Mouse (Mus musculus): ENCODE results near the gene Bcas3.
A peak's percentile ranks its signal among the peaks of the same experiment; 100 is the strongest.
"Not testable (repeated sequence)": the region's sequence is repeated elsewhere in the genome, so short reads cannot be mapped to it uniquely, and the experiment has no call there.

Bcas3 gene

GRCm38 (mm10) chr11:85485197-85485940 lies 132.4 kb downstream of the Bcas3 start:
- no peak for DNase-seq

DNA sequence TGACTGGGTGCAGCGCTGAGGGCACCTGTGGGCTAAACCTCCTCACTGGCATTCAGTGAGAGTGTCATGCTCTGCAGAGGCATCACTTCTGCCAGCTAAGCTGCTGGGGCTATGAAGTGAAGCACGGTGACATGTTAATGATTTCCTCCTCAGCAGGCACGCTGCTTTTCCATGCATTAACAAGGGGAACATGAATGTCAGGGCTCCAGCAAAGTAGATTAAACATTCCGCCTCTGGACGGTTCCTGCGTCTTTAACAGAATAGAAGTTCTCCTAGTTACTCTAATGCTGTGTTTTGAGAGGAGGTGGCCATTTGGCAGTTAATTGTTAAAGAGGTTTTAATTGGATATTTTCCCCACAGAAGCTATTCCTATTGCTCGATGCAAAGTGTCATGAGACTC lies 134.5 kb downstream of the Bcas3 start:
- DNase-seq, result no peak

GRCm38 (mm10) chr11:85492231-85492630 lies 139.3 kb downstream of the Bcas3 start:
- peak; percentile 3 to 11 for DNase-seq

DNA sequence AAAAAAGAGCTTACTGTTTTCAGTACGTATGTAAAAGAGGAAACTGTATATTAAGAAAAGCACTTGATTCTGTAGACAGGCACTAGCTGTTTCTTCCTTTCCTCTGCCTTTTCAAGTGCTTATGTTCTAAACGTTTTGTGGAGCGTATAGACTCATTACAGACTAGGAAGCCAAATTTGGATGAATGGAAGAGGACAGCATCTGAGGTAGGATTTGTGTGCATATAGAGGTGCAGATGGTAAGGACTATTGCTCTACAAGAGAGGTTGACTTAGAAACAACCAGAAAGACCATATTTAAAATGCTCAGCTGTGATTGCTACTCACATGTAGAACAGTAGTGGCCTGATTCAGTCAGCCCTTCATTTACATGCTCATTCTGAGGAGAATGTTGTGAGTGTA lies 139.7 kb downstream of the Bcas3 start:
- DNase-seq, result no peak

GRCm38 (mm10) chr11:85499561-85499960 lies 146.6 kb downstream of the Bcas3 start:
- DNase-seq, result no peak

DNA sequence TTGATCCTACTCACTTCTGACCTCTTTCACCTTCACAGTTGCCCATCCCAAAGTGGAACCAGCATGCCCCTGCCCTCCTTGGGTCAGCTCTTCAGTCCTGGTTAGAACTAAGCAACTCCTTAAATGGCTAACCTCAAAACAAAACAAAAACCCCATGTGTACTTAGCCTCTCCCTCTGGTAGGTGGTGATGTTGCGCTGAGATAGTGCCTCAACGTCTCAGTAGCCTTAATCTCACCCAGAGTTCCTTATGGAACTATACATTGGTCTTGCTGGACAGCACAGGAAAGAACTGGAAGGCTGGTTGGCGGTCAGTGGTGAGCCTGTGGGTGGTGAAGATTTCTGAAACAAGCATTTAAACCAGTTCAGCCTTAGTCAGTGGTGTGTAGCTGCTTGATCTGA lies 149.1 kb downstream of the Bcas3 start:
- DNase-seq, result no peak

- DNase-seq, result not testable (repeated sequence)
Measured at GRCm38 (mm10) chr11:85504812-85505211, 151.8 kb downstream of the Bcas3 start.

- DNase-seq, result no peak
Measured at GRCm38 (mm10) chr11:85505811-85506210, 152.8 kb downstream of the Bcas3 start.

DNA sequence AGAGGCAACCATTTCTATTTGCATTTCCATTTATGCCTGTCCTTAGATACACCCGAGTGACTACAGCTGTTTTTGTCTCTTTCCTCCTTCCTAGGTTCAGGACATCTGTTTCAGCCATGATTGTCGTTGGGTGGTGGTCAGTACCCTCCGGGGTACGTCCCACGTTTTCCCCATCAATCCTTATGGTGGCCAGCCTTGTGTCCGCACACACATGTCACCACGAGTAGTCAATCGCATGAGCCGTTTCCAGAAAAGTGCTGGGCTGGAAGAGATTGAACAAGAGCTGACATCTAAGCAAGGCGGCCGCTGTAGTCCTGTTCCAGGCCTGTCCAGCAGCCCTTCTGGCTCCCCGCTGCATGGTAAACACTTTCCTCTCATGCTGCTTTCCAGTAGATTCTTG lies 156.4 kb downstream of the Bcas3 start:
- no peak for DNase-seq

GRCm38 (mm10) chr11:85511270-85511904 lies 158.4 kb downstream of the Bcas3 start:
- no peak for DNase-seq

DNA sequence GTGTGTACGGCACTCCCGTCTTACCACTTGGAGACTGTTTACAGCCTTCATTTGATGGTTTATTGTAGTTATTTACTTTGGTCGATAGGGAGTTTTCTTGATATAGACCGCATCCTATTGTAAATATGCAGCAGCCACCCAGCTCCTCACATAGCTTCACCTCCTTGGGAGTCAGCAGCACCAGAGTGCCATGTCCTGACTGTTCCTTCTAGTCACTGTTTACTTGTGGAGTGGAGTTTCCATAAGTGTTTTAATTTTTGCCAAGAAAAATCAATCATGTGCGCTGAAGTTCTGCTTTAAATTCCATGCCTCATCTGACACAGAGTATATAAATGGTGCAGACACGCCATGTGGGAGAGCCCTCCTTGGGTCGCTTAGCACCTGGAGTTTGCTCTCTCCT lies 163.8 kb downstream of the Bcas3 start:
- no peak for DNase-seq

GRCm38 (mm10) chr11:85518025-85518756 lies 165.2 kb downstream of the Bcas3 start:
- peak in 1 of 2 experiments; percentile 18 for DNase-seq

DNA sequence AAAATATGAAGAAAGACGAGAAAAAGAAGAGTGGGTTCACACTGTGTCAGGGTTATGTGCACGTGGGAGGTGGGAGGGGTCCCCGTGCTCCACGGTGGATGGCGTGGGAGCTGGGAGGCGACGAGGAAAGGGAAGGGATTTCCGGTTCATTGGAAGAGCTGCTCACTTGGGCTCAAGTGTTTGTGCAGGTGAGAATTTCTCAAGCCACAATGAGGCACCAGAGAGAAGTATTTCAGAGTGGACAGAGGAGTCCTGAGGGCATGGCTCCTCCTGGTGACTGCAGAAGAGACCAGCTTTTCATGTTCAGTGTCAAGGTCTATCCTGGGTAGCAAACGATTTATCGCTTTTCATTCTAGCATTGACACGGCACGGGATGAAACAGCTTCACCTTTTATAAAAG lies 167.3 kb downstream of the Bcas3 start:
- no peak for DNase-seq

DNA sequence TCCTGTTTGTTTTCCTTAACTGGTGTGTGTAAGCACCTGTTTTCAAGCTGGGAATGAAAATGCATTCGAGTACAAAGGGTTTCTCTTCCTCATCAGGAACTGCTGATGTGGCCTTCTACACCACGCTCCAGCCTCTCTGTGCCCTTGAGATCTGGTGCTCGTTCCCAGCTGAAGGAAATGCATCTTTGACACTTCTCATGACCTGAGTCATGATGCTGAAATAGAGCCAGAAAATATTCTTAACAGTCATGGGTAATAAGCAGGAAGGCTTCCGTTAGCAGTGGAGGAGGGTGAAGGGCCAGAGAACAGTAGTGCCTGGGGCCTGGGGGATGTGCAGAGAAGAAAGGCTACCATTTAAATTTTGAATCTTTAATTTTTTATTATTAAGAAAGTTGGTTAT lies 168.0 kb downstream of the Bcas3 start:
- DNase-seq, result no peak

- no peak for DNase-seq
Measured at GRCm38 (mm10) chr11:85523646-85524045, 170.7 kb downstream of the Bcas3 start.

DNA sequence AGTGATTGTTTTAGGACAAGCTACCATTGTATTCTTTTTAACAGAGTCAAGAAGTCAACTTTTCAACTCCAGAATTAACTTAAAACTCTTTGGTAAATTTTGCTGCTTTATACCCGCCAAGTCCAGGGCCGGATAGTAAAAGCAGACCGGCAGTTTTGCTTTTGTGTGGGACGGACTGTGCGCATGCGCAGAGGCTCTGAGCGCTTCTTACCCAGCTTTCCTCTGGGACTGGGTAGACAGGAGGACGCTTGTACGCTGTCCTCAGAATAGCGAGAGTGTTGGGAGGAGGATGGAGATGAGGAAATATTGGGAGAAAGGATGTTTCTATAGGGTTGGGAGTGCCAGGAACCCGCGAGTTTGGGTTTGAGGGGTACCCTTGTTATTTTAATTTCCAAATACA lies 171.2 kb downstream of the Bcas3 start:
- DNase-seq, result peak; percentile 79 to 82

DNA sequence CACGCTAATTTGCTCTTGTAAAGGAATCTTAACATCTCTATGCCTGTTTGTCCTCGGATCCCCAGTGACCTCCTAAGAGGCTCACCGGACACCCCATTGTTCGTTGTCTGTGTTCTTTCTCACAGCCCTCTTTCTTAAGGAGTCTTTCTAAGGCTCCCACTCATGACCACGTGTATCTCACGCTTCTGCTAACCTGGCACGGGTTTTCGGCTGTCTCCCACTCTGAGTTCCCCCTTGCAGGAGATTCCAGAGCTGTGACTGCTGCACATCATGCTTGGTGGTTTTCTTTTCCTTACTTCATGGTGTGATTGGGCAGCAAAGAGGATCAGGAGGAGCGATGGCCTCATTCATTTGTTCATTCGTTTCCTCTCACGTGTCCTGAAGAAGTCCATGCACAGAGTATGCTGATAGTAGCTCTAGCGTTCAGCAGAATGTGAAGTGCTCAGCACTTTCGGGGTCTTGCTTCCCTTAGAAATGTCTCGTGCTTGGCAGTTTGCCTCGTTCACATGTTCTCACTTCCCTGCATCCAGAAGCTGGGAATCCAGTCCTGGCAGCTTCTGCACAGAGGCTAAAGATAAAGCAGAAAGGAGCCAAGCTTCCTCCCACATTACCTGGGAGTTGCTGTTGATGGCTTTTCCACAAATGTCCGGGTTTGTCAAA lies 172.0 kb downstream of the Bcas3 start:
- no peak for DNase-seq

GRCm38 (mm10) chr11:85525501-85525885 lies 172.5 kb downstream of the Bcas3 start:
- no peak for DNase-seq

DNA sequence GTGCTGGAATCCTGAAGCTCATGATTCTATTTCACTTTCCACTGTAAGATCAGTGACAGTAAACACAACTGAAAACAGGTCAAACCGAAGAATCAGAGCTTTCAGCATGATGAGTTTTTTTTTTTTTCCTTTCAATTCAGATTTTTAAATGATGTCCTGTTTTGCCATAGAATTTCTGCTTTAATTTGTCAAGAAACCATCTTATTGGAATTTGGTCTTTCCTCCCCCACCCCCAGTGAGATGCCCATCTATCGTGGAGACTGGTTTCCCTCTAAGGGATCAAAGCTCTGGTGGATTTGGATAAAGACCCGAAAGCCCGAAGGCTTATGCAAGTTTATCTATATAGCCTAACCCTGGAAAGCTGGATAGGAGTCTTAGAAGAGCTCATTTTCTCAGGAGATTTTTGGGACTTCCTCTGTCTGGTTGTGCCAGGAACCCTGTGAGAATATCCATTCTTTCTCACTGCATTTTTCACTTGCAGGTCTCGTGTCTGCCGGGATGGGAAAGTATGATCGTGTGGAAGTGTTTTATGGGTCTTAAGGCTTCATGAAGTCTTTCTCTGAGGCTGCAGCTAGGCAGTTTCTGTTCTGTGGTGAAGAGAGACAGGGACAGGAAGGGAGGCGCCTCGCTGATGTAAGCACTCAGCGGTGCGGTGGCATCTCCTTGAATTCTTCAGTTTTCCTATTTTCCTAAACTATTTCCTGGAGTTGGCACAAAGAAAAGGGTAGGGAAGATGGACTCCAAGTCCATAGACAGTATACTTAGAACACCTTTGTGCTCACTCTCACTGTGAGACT lies 173.2 kb downstream of the Bcas3 start:
- DNase-seq, result no peak

DNA sequence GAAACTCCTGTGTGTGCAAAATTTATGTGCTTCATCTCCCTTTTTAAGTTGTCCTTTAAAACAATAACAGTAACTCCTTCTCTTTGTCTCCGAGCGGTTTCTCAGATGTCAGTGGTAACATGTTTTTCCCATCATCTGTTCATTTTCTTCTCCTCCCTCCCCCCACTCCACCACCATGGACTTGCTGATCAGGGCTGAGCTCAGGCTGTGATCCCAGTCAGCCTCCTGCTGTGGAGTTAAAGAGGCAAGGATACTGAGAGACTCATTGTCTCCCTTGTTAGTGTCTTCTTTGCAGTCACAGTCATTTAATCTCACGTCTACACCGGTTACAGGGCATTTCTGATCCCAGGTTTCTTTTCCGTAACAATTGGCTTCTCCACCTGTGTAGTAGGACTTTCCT lies 174.3 kb downstream of the Bcas3 start:
- DNase-seq, result no peak

- no peak for DNase-seq
Measured at GRCm38 (mm10) chr11:85529531-85530285, 176.7 kb downstream of the Bcas3 start.

GRCm38 (mm10) chr11:85540989-85541388 lies 188.0 kb downstream of the Bcas3 start:
- DNase-seq, result no peak

Data from cerebellum, postnatal 36 days (tissue).